Mouse (Mus musculus) neural tube, embryonic 14.5 days (tissue): Measurements from ENCODE around the gene Selenof. TPM values are rescaled to one million over a fixed set of nuclear protein-coding genes. Genes with fewer than 3 reads are reported as not detected.

Experiments
- ATAC-seq: fragments of 200-750 bp; cut with Nextera tagmentation; 2 replicates; pipeline ENCODE4 v1.8.0; 2017; ENCODE audit warnings: low read depth, mild to moderate bottlenecking, moderate TSS enrichment, moderate library complexity
- H3K27ac ChIP-seq: fragments of 300-500 bp; sonication (generic); 2 replicates; pipeline ENCODE4 v1.5.1; 2014; ENCODE audit warnings: low read depth, mild to moderate bottlenecking, control low read depth, low read length, moderate library complexity, mixed read lengths
- H3K27me3 ChIP-seq: fragments of 300-500 bp; sonication (generic); 2 replicates; pipeline ENCODE4 v1.6.1; 2014; ENCODE audit warnings: low read length; ENCODE audit not compliant: control insufficient read depth, insufficient read depth
- H3K36me3 ChIP-seq: fragments of 300-500 bp; sonication (generic); 2 replicates; pipeline ENCODE4 v1.6.1; 2014; ENCODE audit warnings: low read length, mixed read lengths; ENCODE audit not compliant: control insufficient read depth, insufficient read depth
- H3K4me1 ChIP-seq: fragments of 300-500 bp; sonication (generic); 2 replicates; pipeline ENCODE4 v1.6.1; 2014; ENCODE audit warnings: low read length; ENCODE audit not compliant: control insufficient read depth, insufficient read depth
- H3K4me2 ChIP-seq: fragments of 300-500 bp; sonication (generic); 2 replicates; pipeline ENCODE4 v1.6.1; 2014; ENCODE audit warnings: mild to moderate bottlenecking, low read depth, low read length, control low read depth
- H3K4me3 ChIP-seq: fragments of 300-500 bp; sonication (generic); 2 replicates; pipeline ENCODE4 v1.5.1; 2014; ENCODE audit warnings: low read depth, low read length, control low read depth, mixed read lengths
- H3K9ac ChIP-seq: fragments of 300-500 bp; sonication (generic); replicated peaks from 2 replicates; pipeline ENCODE4 v1.6.1; 2014; ENCODE audit warnings: low read depth, mild to moderate bottlenecking, control low read depth, low read length, mixed read lengths
- H3K9me3 ChIP-seq: fragments of 300-500 bp; sonication (generic); 2 replicates; pipeline ENCODE4 v1.6.1; 2016; ENCODE audit warnings: low read length; ENCODE audit not compliant: control insufficient read depth
- WGBS: fragments of 180-500 bp; shearing (Covaris S2); extraction: QIAGEN DNeasy Blood & Tissue Kit; methylation state at CpG from one replicate; pipeline ENCODE4 v1.1.7; 2014; 5-methylcytosine and 5-hydroxymethylcytosine counted together
- polyA plus RNA-seq: library from polyadenylated mRNA; unstranded; fragments of >200 nt; fragmentation: Nextera tagmentation; extraction: Ambion mirVana; gene quantifications from 2 replicates; pipeline ENCODE4 v1.2.1, GENCODE M21; 2014

Selenof gene
- polyA plus RNA-seq, 1 experiment from 2014 or later = 485 TPM

GRCm38 (mm10) chr3:144614698-144615097 lies 44.6 kb downstream of the Selenof start:
- no peak overlapping the region for H3K27ac ChIP-seq
- H3K9ac ChIP-seq = no peak overlapping the region
- no peaks in the 10 kb centered on the region for H3K9me3 ChIP-seq
- 27% methylated on average over 10 of the region's 10 CpGs for WGBS
- H3K4me1 ChIP-seq = peaks cover 8% of the 10 kb centered on the region; the same call in 1 of the 2 replicates
- no peak for ATAC-seq
- no peaks in the 10 kb centered on the region for H3K27me3 ChIP-seq
- H3K4me2 ChIP-seq = no peak overlapping the region
- no peaks in the 10 kb centered on the region for H3K36me3 ChIP-seq
- H3K4me3 ChIP-seq = no peak overlapping the region

- H3K9me3 ChIP-seq = no peaks in the 10 kb centered on the region
- H3K36me3 ChIP-seq = no peaks in the 10 kb centered on the region
- WGBS = 55% methylated on average over 9 of the region's 9 CpGs
- H3K4me2 ChIP-seq = no peak overlapping the region
- H3K4me3 ChIP-seq = no peak overlapping the region
- H3K4me1 ChIP-seq = peaks cover 8% of the 10 kb centered on the region; the same call in 1 of the 2 replicates
- no peak overlapping the region for H3K9ac ChIP-seq
- H3K27ac ChIP-seq = no peak overlapping the region
- ATAC-seq = 0 out of 2 replicates have a peak, but pooled peaks have one; percentile 33
- no peaks in the 10 kb centered on the region for H3K27me3 ChIP-seq
These were observed 45.4 kb downstream of the Selenof start for GRCm38 (mm10) chr3:144615459-144615858.

GRCm38 (mm10) chr3:144616654-144617425 lies 46.7 kb downstream of the Selenof start:
- H3K27ac ChIP-seq = peak overlapping the region; percentile 55; the same call in 1 of the 2 replicates
- H3K4me1 ChIP-seq = peaks cover 8% of the 10 kb centered on the region; the same call in 1 of the 2 replicates
- H3K4me3 ChIP-seq = no peak overlapping the region
- no peaks in the 10 kb centered on the region for H3K9me3 ChIP-seq
- 37% methylated on average over 8 of the region's 8 CpGs for WGBS
- H3K4me2 ChIP-seq = no peak overlapping the region
- peak; percentile 94 for ATAC-seq
- no peak overlapping the region for H3K9ac ChIP-seq
- no peaks in the 10 kb centered on the region for H3K27me3 ChIP-seq
- no peaks in the 10 kb centered on the region for H3K36me3 ChIP-seq

- peaks cover 8% of the 10 kb centered on the region; the same call in 1 of the 2 replicates for H3K4me1 ChIP-seq
- H3K36me3 ChIP-seq = no peaks in the 10 kb centered on the region
- no peak overlapping the region for H3K9ac ChIP-seq
- no peak overlapping the region for H3K4me2 ChIP-seq
- H3K9me3 ChIP-seq = no peaks in the 10 kb centered on the region
- no peak overlapping the region for H3K27ac ChIP-seq
- WGBS = 87% methylated on average over 10 of the region's 10 CpGs
- H3K4me3 ChIP-seq = no peak overlapping the region
- H3K27me3 ChIP-seq = no peaks in the 10 kb centered on the region
- ATAC-seq = no peak
These were observed 47.6 kb downstream of the Selenof start for GRCm38 (mm10) chr3:144617633-144618180.

- WGBS = 62% methylated on average over 13 of the region's 13 CpGs
- no peak overlapping the region for H3K4me2 ChIP-seq
- no peak overlapping the region for H3K4me3 ChIP-seq
- no peaks in the 10 kb centered on the region for H3K9me3 ChIP-seq
- peak; percentile 92 for ATAC-seq
- no peaks in the 10 kb centered on the region for H3K4me1 ChIP-seq
- H3K27me3 ChIP-seq = no peaks in the 10 kb centered on the region
- 0 out of 2 replicates have a peak overlapping the region, but pooled peaks have one; percentile 7 for H3K9ac ChIP-seq
- no peaks in the 10 kb centered on the region for H3K36me3 ChIP-seq
- H3K27ac ChIP-seq = peak overlapping the region; percentile 44; the same call in 1 of the 2 replicates
These were observed 53.0 kb downstream of the Selenof start for GRCm38 (mm10) chr3:144622930-144623612.

GRCm38 (mm10) chr3:144625691-144626090 lies 55.6 kb downstream of the Selenof start:
- H3K4me2 ChIP-seq = no peak overlapping the region
- WGBS = 84% methylated on average over 5 of the region's 5 CpGs
- no peak overlapping the region for H3K27ac ChIP-seq
- H3K27me3 ChIP-seq = no peaks in the 10 kb centered on the region
- H3K9me3 ChIP-seq = no peaks in the 10 kb centered on the region
- H3K4me1 ChIP-seq = no peaks in the 10 kb centered on the region
- H3K9ac ChIP-seq = no peak overlapping the region
- no peaks in the 10 kb centered on the region for H3K36me3 ChIP-seq
- no peak overlapping the region for H3K4me3 ChIP-seq
- no peak for ATAC-seq

GRCm38 (mm10) chr3:144628005-144628914 lies 58.2 kb downstream of the Selenof start:
- Histone ChIP-seq H3K27ac (no peak overlapping the region), H3K36me3 (no peaks in the 10 kb centered on the region), H3K9ac (no peak overlapping the region), H3K9me3 (no peaks in the 10 kb centered on the region), H3K4me3 (no peak overlapping the region), H3K4me2 (no peak overlapping the region), H3K27me3 (no peaks in the 10 kb centered on the region), H3K4me1 (no peaks in the 10 kb centered on the region)
- no peak for ATAC-seq
- WGBS = 82% methylated on average over 11 of the region's 11 CpGs

- H3K27ac ChIP-seq = no peak overlapping the region
- no peaks in the 10 kb centered on the region for H3K27me3 ChIP-seq
- no peak overlapping the region for H3K9ac ChIP-seq
- no peaks in the 10 kb centered on the region for H3K36me3 ChIP-seq
- 95% methylated on average over 3 of the region's 3 CpGs for WGBS
- H3K4me2 ChIP-seq = no peak overlapping the region
- H3K4me3 ChIP-seq = no peak overlapping the region
- H3K9me3 ChIP-seq = no peaks in the 10 kb centered on the region
- ATAC-seq = no peak
- H3K4me1 ChIP-seq = no peaks in the 10 kb centered on the region
These were observed 58.8 kb downstream of the Selenof start for GRCm38 (mm10) chr3:144628915-144629230.
